Mouse (Mus musculus) brown adipose tissue, adult 24 weeks (tissue): ENCODE data around the gene Cpm. TPM values are rescaled to one million over a fixed set of nuclear protein-coding genes. Genes with fewer than 3 reads are reported as not detected.

Experiments
- H3K27ac ChIP-seq: fragments of 200-500 bp; replicated peaks from 2 replicates; pipeline ENCODE4 v1.5.1; 2012; ENCODE audit warnings: low read depth, mild to moderate bottlenecking, low read length
- H3K4me1 ChIP-seq: fragments of 200-500 bp; 2 replicates; pipeline ENCODE4 v1.6.1; 2012; ENCODE audit warnings: low read length, mixed read lengths; ENCODE audit not compliant: control insufficient read depth, insufficient read depth, insufficient read length
- H3K4me3 ChIP-seq: fragments of 200-500 bp; 2 replicates; pipeline ENCODE4 v1.5.1; 2012; ENCODE audit warnings: low read depth, mild to moderate bottlenecking, low read length, moderate library complexity; ENCODE audit not compliant: insufficient read depth
- polyA plus RNA-seq: library from polyadenylated mRNA; stranded (reverse); fragments of >200 nt; gene quantifications from 2 replicates; pipeline ENCODE4 v1.2.4, GENCODE M21; 2012; ENCODE audit not compliant: missing spikeins, insufficient read depth, insufficient read length

Cpm gene
- polyA plus RNA-seq, 1 experiment, result 1.1 TPM

- Histone ChIP-seq H3K27ac (no peak overlapping the region), H3K4me1 (peaks cover 3% of the 10 kb centered on the region; the same call in 1 of the 2 replicates), H3K4me3 (no peak overlapping the region)
Measured at GRCm38 (mm10) chr10:117630810-117631209, 1.5 kb downstream of the Cpm start.

GRCm38 (mm10) chr10:117631562-117632259, 2.4 kb downstream of the Cpm start:
- Histone ChIP-seq H3K4me1 (peaks cover 3% of the 10 kb centered on the region; the same call in 1 of the 2 replicates), H3K27ac (no peak overlapping the region)

GRCm38 (mm10) chr10:117632394-117632793, 3.1 kb downstream of the Cpm start:
- Histone ChIP-seq H3K4me1 (peaks cover 3% of the 10 kb centered on the region; the same call in 1 of the 2 replicates), H3K4me3 (no peak overlapping the region)

More at GRCm38 (mm10) chr10:117631562-117632259, 2.4 kb downstream of the Cpm start:
- H3K4me3 ChIP-seq, result no peak overlapping the region

GRCm38 (mm10) chr10:117633564-117634208, 4.4 kb downstream of the Cpm start:
- Histone ChIP-seq H3K27ac (no peak overlapping the region), H3K4me1 (peaks cover 3% of the 10 kb centered on the region; the same call in 1 of the 2 replicates), H3K4me3 (no peak overlapping the region)

More at GRCm38 (mm10) chr10:117632394-117632793, 3.1 kb downstream of the Cpm start:
- no peak overlapping the region for H3K27ac ChIP-seq

- no peak overlapping the region for H3K4me3 ChIP-seq
- no peak overlapping the region for H3K27ac ChIP-seq
- no peaks in the 10 kb centered on the region for H3K4me1 ChIP-seq
Measured at GRCm38 (mm10) chr10:117634323-117635030, 5.2 kb downstream of the Cpm start.

GRCm38 (mm10) chr10:117635078-117635771, 5.9 kb downstream of the Cpm start:
- Histone ChIP-seq H3K27ac (no peak overlapping the region), H3K4me1 (no peaks in the 10 kb centered on the region), H3K4me3 (no peak overlapping the region)

- H3K27ac ChIP-seq, result no peak overlapping the region
- no peak overlapping the region for H3K4me3 ChIP-seq
- no peaks in the 10 kb centered on the region for H3K4me1 ChIP-seq
Measured at GRCm38 (mm10) chr10:117635823-117636589, 6.7 kb downstream of the Cpm start.

GRCm38 (mm10) chr10:117637062-117637744, 7.9 kb downstream of the Cpm start:
- Histone ChIP-seq H3K4me1 (no peaks in the 10 kb centered on the region), H3K27ac (no peak overlapping the region), H3K4me3 (no peak overlapping the region)

GRCm38 (mm10) chr10:117637745-117638577, 8.7 kb downstream of the Cpm start:
- Histone ChIP-seq H3K4me3 (no peak overlapping the region), H3K27ac (no peak overlapping the region), H3K4me1 (no peaks in the 10 kb centered on the region; the same call in 1 of the 2 replicates)

GRCm38 (mm10) chr10:117638578-117639220, 9.4 kb downstream of the Cpm start:
- Histone ChIP-seq H3K4me3 (no peak overlapping the region), H3K4me1 (no peaks in the 10 kb centered on the region; the same call in 1 of the 2 replicates), H3K27ac (no peak overlapping the region)

- no peaks in the 10 kb centered on the region; the same call in 1 of the 2 replicates for H3K4me1 ChIP-seq
- no peak overlapping the region for H3K27ac ChIP-seq
- H3K4me3 ChIP-seq, result no peak overlapping the region
Measured at GRCm38 (mm10) chr10:117639221-117639599, 9.9 kb downstream of the Cpm start.

- H3K4me3 ChIP-seq, result no peak overlapping the region
- no peak overlapping the region for H3K27ac ChIP-seq
- no peaks in the 10 kb centered on the region; the same call in 1 of the 2 replicates for H3K4me1 ChIP-seq
Measured at GRCm38 (mm10) chr10:117639899-117640594, 10.7 kb downstream of the Cpm start.
